Mouse (Mus musculus) embryonic fibroblast, embryonic 13.5 days (primary cell): ENCODE data around the gene Orai2. TPM values are rescaled to one million over a fixed set of nuclear protein-coding genes. Genes with fewer than 3 reads are reported as not detected.
"Not testable (repeated sequence)": the region's sequence is repeated elsewhere in the genome, so short reads cannot be mapped to it uniquely, and the experiment has no call there.

Experiments
- H3K27ac ChIP-seq: 2 replicates; pipeline ENCODE4 v1.5.1; 2012; ENCODE audit warnings: low read length, control low read depth, inconsistent platforms; ENCODE audit not compliant: insufficient read depth
- H3K4me1 ChIP-seq: 2 replicates; pipeline ENCODE4 v1.6.1; 2011; ENCODE audit warnings: low read length; ENCODE audit not compliant: control insufficient read depth, insufficient read depth
- H3K4me3 ChIP-seq: 2 replicates; pipeline ENCODE4 v1.5.1; 2011; ENCODE audit warnings: mild to moderate bottlenecking, control low read depth, low read length; ENCODE audit not compliant: insufficient read depth
- CTCF ChIP-seq: IDR thresholded peaks from 2 replicates; pipeline ENCODE4 v1.5.1; 2011; ENCODE audit warnings: mild to moderate bottlenecking, control low read depth, low read length, moderate library complexity, borderline replicate concordance; ENCODE audit not compliant: insufficient read depth
- POLR2A ChIP-seq: IDR thresholded peaks from 2 replicates; pipeline ENCODE4 v1.6.1; 2011; ENCODE audit warnings: low read depth, mild to moderate bottlenecking, control low read depth, low read length, moderate library complexity
- polyA plus RNA-seq: library from polyadenylated mRNA; stranded (reverse); fragments of >200 nt; gene quantifications from 2 replicates; pipeline ENCODE4 v1.2.4, GENCODE M21; 2011; ENCODE audit warnings: low read depth; ENCODE audit not compliant: missing spikeins, insufficient read length

Orai2 gene
- polyA plus RNA-seq, 1 experiment: 11.3 TPM

GRCm38 (mm10) chr5:136179594-136179993 is 9.1 kb upstream of the Orai2 start:
- Histone ChIP-seq H3K4me3 (no peak overlapping the region), H3K27ac (no peak overlapping the region), H3K4me1 (no peaks in the 10 kb centered on the region)
- TF ChIP-seq POLR2A (no peak), CTCF (no peak)

DNA sequence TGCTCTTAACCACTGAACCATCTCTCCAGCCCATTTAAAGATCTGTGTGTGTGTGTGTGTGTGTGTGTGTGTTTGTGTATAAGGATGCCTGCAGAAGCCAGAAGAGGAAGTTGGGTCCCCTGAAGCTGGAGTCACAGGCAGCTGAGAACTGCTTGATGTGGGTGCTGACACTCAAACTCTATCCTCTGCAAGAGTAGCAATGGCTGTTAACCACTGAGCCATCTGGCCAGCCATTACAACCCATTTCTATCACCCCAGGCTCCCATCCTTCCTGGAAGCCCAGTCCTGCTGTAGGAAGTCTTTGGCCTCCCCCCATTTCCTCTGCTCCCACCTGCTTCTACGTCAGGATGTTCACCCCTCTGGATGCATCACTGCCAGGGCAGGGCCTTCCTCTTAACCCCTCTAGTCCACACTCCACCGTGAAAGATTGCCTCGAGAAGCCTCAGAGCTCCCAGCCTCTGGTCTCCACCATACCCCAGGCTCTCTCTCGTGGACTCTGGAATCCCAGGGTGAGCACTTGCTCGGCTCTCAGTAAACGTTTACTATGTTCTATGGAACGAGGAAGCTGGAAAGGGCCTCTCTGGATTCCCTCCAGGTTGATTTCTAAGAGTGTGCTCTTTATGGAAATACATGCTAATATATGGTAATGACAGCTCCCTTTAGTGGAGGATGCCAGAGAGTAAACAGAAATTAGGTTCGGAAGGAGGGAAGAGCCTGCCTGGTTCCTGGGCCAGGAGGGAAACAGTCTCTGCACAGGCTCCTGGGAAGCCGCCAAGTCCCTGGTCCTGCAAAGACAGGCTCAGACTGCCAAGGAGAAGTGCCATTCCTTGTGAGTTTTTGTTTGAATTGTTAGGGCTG is 3.3 kb upstream of the Orai2 start:
- Histone ChIP-seq H3K27ac (no peak overlapping the region), H3K4me1 (peaks cover 6% of the 10 kb centered on the region), H3K4me3 (no peak overlapping the region)
- TF ChIP-seq POLR2A (no peak), CTCF (no peak)

DNA sequence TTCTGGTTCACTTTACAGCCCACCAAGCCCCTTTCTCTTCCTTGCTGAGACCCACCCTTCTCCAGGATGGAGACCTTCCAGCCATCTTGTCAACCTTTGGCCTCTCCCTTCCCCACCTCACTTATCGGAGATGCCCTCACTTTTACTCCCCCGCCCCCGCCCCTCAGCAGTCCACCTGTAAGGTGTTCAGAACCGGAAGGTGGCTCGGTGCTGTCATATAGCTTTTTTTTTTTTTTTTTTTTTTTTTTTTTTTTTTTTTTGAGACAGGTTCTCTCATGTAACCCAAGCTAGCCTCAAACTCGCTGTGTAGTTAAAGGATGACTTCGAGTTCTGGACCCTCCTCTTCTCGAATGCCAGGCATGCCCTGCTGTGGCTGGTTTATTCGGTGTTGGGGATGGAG is 2.4 kb upstream of the Orai2 start:
- Histone ChIP-seq H3K27ac (no peak overlapping the region), H3K4me3 (no peak overlapping the region), H3K4me1 (peaks cover 6% of the 10 kb centered on the region)
- TF ChIP-seq POLR2A (no peak), CTCF (no peak)

- H3K4me3 ChIP-seq: peak overlapping the region; percentile 70
- H3K4me1 ChIP-seq: peaks cover 6% of the 10 kb centered on the region
- TF ChIP-seq POLR2A (peak; percentile 43; the same call in 1 of the 2 replicates), CTCF (no peak)
- peak overlapping the region; percentile 84 for H3K27ac ChIP-seq
Observed at GRCm38 (mm10) chr5:136171363-136172341, 1.1 kb upstream of the Orai2 start.

GRCm38 (mm10) chr5:136169626-136170511 is 644 bp downstream of the Orai2 start:
- Histone ChIP-seq H3K4me1 (peaks cover 6% of the 10 kb centered on the region), H3K27ac (no peak overlapping the region), H3K4me3 (peak overlapping the region; percentile 70)
- TF ChIP-seq CTCF (no peak), POLR2A (no peak)

- no peak overlapping the region for H3K27ac ChIP-seq
- H3K4me1 ChIP-seq: peaks cover 6% of the 10 kb centered on the region
- H3K4me3 ChIP-seq: no peak overlapping the region
- no peak for TF ChIP-seq POLR2A
- TF ChIP-seq CTCF: peak; percentile 2; the same call in 1 of the 2 replicates
Observed at GRCm38 (mm10) chr5:136168071-136168470, 2.4 kb downstream of the Orai2 start.

GRCm38 (mm10) chr5:136167296-136167695 is 3.2 kb downstream of the Orai2 start:
- peaks cover 6% of the 10 kb centered on the region for H3K4me1 ChIP-seq
- no peak for TF ChIP-seq POLR2A
- no peak for TF ChIP-seq CTCF
- H3K4me3 ChIP-seq: no peak overlapping the region
- H3K27ac ChIP-seq: no peak overlapping the region

DNA sequence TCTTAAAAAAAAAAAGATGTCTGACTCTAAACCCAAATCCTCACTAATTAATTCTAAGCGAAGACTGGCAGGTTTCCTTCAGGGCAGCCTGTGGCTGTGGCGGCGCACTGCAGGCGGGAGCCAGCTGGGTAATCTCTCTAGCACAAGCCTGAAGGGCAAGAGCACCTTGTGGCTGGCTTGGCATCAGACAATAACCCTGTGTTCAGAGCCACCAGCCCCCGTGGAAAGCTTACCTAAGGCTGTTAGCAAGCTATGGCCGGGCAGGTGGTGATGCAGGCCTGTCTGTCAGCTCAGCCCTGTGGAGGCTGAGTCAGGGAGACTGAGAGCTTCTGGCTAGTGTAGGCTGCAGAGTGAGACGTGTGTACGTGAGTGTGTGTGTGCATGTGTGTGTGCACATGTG is 5.3 kb downstream of the Orai2 start:
- Histone ChIP-seq H3K27ac (no peak overlapping the region), H3K4me3 (no peak overlapping the region)

GRCm38 (mm10) chr5:136163807-136164474 is 6.6 kb downstream of the Orai2 start:
- Histone ChIP-seq H3K27ac (no peak overlapping the region), H3K4me3 (no peak overlapping the region), H3K4me1 (no peaks in the 10 kb centered on the region)
- no peak for TF ChIP-seq POLR2A
- TF ChIP-seq CTCF: no peak

More for the DNA sequence above, 5.3 kb downstream of the Orai2 start:
- no peak for TF ChIP-seq CTCF
- TF ChIP-seq POLR2A: no peak
- H3K4me1 ChIP-seq: no peaks in the 10 kb centered on the region

GRCm38 (mm10) chr5:136160084-136160483 is 10.4 kb downstream of the Orai2 start:
- H3K4me1 ChIP-seq, H3K27ac ChIP-seq, H3K4me3 ChIP-seq: not testable (repeated sequence)
